Mouse (Mus musculus) CH12.LX (cell line): ENCODE data around the gene Zkscan7. TPM values are rescaled to one million over a fixed set of nuclear protein-coding genes. Genes with fewer than 3 reads are reported as not detected.
A peak's percentile ranks its signal among the peaks of the same experiment; 100 is the strongest.

Source experiments
- DNase-seq: peaks from one replicate; pipeline ENCODE4 v3.0.0-alpha.2; 2013; ENCODE audit errors: extremely low read depth
- H3K27ac ChIP-seq: 2 replicates; pipeline ENCODE4 v1.5.1; 2012; ENCODE audit warnings: low read depth, mild to moderate bottlenecking, control low read depth, moderate library complexity; ENCODE audit not compliant: insufficient read depth
- H3K27me3 ChIP-seq: replicated peaks from 2 replicates; pipeline ENCODE3; 2012; ENCODE audit warnings: inconsistent platforms
- H3K36me3 ChIP-seq, 2 experiments: replicated peaks in 1 of 2; 2 replicates each; pipeline versions ENCODE3 to v1.6.1; 2012; ENCODE audit warnings: inconsistent platforms in 1 of 2, low read length in 1 of 2, mild to moderate bottlenecking in 1 of 2, mixed read lengths in 1 of 2, moderate library complexity in 1 of 2; ENCODE audit not compliant: control insufficient read depth in 1 of 2, insufficient read depth in 1 of 2
- H3K4me1 ChIP-seq, 2 experiments: 2 replicates each; pipeline ENCODE4 v1.6.1; 2012; ENCODE audit warnings: inconsistent platforms in 1 of 2, moderate library complexity in 1 of 2; ENCODE audit not compliant: insufficient read depth in 2 of 2, control insufficient read depth in 1 of 2
- H3K4me2 ChIP-seq: 2 replicates; pipeline ENCODE4 v1.6.1; 2012; ENCODE audit warnings: low read depth, mild to moderate bottlenecking, control low read depth; ENCODE audit not compliant: poor library complexity, insufficient read depth, severe bottlenecking
- H3K4me3 ChIP-seq, 3 experiments: fragments of 150-350 bp in 1 of 3; sonication (generic) in 1 of 3; replicated peaks in 1 of 3; 2 replicates each; pipeline versions ENCODE3 to v1.5.1; 2011 to 2012; ENCODE audit warnings: low read depth in 2 of 3, low read length in 2 of 3, mild to moderate bottlenecking in 2 of 3, moderate library complexity in 2 of 3, control low read depth in 1 of 3, improper control_type of control experiment in 1 of 3, inconsistent platforms in 1 of 3, mixed read lengths in 1 of 3; ENCODE audit not compliant: poor library complexity in 1 of 3
- H3K79me2 ChIP-seq: replicated peaks from 2 replicates; pipeline ENCODE4 v1.6.1; 2012; ENCODE audit warnings: mild to moderate bottlenecking, moderate library complexity; ENCODE audit not compliant: control insufficient read depth, poor library complexity, insufficient read depth, severe bottlenecking; ENCODE audit errors: extremely low read depth
- H3K9ac ChIP-seq: 2 replicates; pipeline ENCODE4 v1.6.1; 2012; ENCODE audit warnings: low read depth, mild to moderate bottlenecking, control low read depth, moderate library complexity; ENCODE audit not compliant: insufficient read depth
- H3K9me3 ChIP-seq: replicated peaks from 2 replicates; pipeline ENCODE3; 2012; ENCODE audit warnings: low read length, inconsistent platforms, mixed read lengths
- BHLHE40 ChIP-seq: IDR thresholded peaks from 2 replicates; pipeline ENCODE4 v1.6.1; 2011; ENCODE audit warnings: mild to moderate bottlenecking, low read depth, low read length, improper control_type of control experiment
- CHD1 ChIP-seq: IDR thresholded peaks from 2 replicates; pipeline ENCODE4 v1.6.1; 2012; ENCODE audit warnings: low read depth, low read length, improper control_type of control experiment, inconsistent platforms
- CHD2 ChIP-seq: IDR thresholded peaks from 2 replicates; pipeline ENCODE4 v1.6.1; 2011; ENCODE audit warnings: low read length, improper control_type of control experiment
- E2F4 ChIP-seq: IDR thresholded peaks from 2 replicates; pipeline ENCODE4 v1.6.1; 2011; ENCODE audit warnings: low read depth, low read length, improper control_type of control experiment; ENCODE audit not compliant: insufficient replicate concordance
- EP300 ChIP-seq: IDR thresholded peaks from 2 replicates; pipeline ENCODE4 v1.6.1; 2011; ENCODE audit warnings: low read length, improper control_type of control experiment
- GABPA ChIP-seq: IDR thresholded peaks from 2 replicates; pipeline ENCODE4 v1.6.1; 2012; ENCODE audit warnings: low read depth, low read length, improper control_type of control experiment, inconsistent platforms; ENCODE audit not compliant: insufficient replicate concordance
- HCFC1 ChIP-seq: IDR thresholded peaks from 2 replicates; pipeline ENCODE4 v1.6.1; 2012; ENCODE audit warnings: low read depth, mild to moderate bottlenecking, inconsistent platforms, low read length, improper control_type of control experiment
- IRF4 ChIP-seq: IDR thresholded peaks from 2 replicates; pipeline ENCODE4 v1.6.1; 2014; ENCODE audit warnings: low read depth, mild to moderate bottlenecking, inconsistent platforms, low read length, improper control_type of control experiment
- JUN ChIP-seq: IDR thresholded peaks from 2 replicates; pipeline ENCODE4 v1.6.1; 2011; ENCODE audit warnings: low read depth, mild to moderate bottlenecking, low read length, improper control_type of control experiment, moderate library complexity; ENCODE audit not compliant: insufficient read depth
- JUND ChIP-seq: conservative IDR thresholded peaks from 2 replicates; pipeline ENCODE4 v1.6.1; 2011; ENCODE audit warnings: low read depth, low read length, improper control_type of control experiment
- KAT2A ChIP-seq: IDR thresholded peaks from 2 replicates; pipeline ENCODE4 v1.6.1; 2012; ENCODE audit warnings: low read length, improper control_type of control experiment, inconsistent platforms; ENCODE audit not compliant: insufficient replicate concordance
- MAFK ChIP-seq: IDR thresholded peaks from 2 replicates; pipeline ENCODE4 v1.6.1; 2011; ENCODE audit warnings: low read length, improper control_type of control experiment; ENCODE audit not compliant: insufficient replicate concordance
- MAX ChIP-seq: IDR thresholded peaks from 2 replicates; pipeline ENCODE4 v1.6.1; 2011; ENCODE audit warnings: low read length, improper control_type of control experiment
- MEF2A ChIP-seq: IDR thresholded peaks from 2 replicates; pipeline ENCODE4 v1.6.1; 2014; ENCODE audit warnings: low read depth, mild to moderate bottlenecking, inconsistent platforms, low read length, improper control_type of control experiment, borderline replicate concordance
- MXI1 ChIP-seq: IDR thresholded peaks from 2 replicates; pipeline ENCODE4 v1.6.1; 2011; ENCODE audit warnings: mild to moderate bottlenecking, low read depth, low read length, improper control_type of control experiment
- MYC ChIP-seq: IDR thresholded peaks from 2 replicates; pipeline ENCODE4 v1.6.1; 2011; ENCODE audit warnings: low read depth, mild to moderate bottlenecking, improper control_type of control experiment, low read length
- NELFE ChIP-seq: IDR thresholded peaks from 2 replicates; pipeline ENCODE4 v1.6.1; 2011; ENCODE audit warnings: low read depth, low read length, improper control_type of control experiment
- PAX5 ChIP-seq: IDR thresholded peaks from 2 replicates; pipeline ENCODE4 v1.6.1; 2012; ENCODE audit warnings: low read length, inconsistent platforms, mixed read lengths
- RAD21 ChIP-seq: IDR thresholded peaks from 2 replicates; pipeline ENCODE4 v1.6.1; 2011; ENCODE audit warnings: low read depth, mild to moderate bottlenecking, low read length, improper control_type of control experiment, moderate library complexity
- RCOR1 ChIP-seq: conservative IDR thresholded peaks from 2 replicates; pipeline ENCODE4 v1.6.1; 2012; ENCODE audit warnings: low read depth, mild to moderate bottlenecking, inconsistent platforms, low read length, improper control_type of control experiment
- SIN3A ChIP-seq: IDR thresholded peaks from 2 replicates; pipeline ENCODE4 v1.6.1; 2012; ENCODE audit warnings: low read length, improper control_type of control experiment, inconsistent platforms
- SMC3 ChIP-seq: IDR thresholded peaks from 2 replicates; pipeline ENCODE4 v1.6.1; 2011; ENCODE audit warnings: low read depth, low read length, improper control_type of control experiment
- TBP ChIP-seq: conservative IDR thresholded peaks from 2 replicates; pipeline ENCODE4 v1.6.1; 2011; ENCODE audit warnings: low read depth, low read length, improper control_type of control experiment
- TCF12 ChIP-seq: IDR thresholded peaks from 2 replicates; pipeline ENCODE4 v1.6.1; 2014; ENCODE audit warnings: low read depth, mild to moderate bottlenecking, inconsistent platforms, low read length, improper control_type of control experiment
- UBTF ChIP-seq: IDR thresholded peaks from 2 replicates; pipeline ENCODE4 v1.6.1; 2012; ENCODE audit warnings: low read depth, mild to moderate bottlenecking, inconsistent platforms, low read length, improper control_type of control experiment, moderate library complexity
- USF1 ChIP-seq: IDR thresholded peaks from 2 replicates; pipeline ENCODE4 v1.6.1; 2014; ENCODE audit warnings: low read depth, mild to moderate bottlenecking, inconsistent platforms, low read length, improper control_type of control experiment
- USF2 ChIP-seq: conservative IDR thresholded peaks from 2 replicates; pipeline ENCODE4 v1.6.1; 2011; ENCODE audit warnings: low read depth, low read length, improper control_type of control experiment
- ZC3H11A ChIP-seq: IDR thresholded peaks from 2 replicates; pipeline ENCODE4 v1.6.1; 2012; ENCODE audit warnings: low read depth, mild to moderate bottlenecking, inconsistent platforms, low read length, improper control_type of control experiment
- ZMIZ1 ChIP-seq: IDR thresholded peaks from 2 replicates; pipeline ENCODE4 v1.6.1; 2012; ENCODE audit warnings: low read depth, mild to moderate bottlenecking, inconsistent platforms, low read length, improper control_type of control experiment
- dilution Hi-C: fragments of 300-500 bp; cut with MboI; formaldehyde crosslinking; loops from 2 replicates; pipeline ENCODE4 v1.14.3; 2020; ENCODE audit warnings: low sequenced_read_pairs; ENCODE audit not compliant: extremely low pct_unique_long_range_greater_than_20kb, extremely low pct_ligation_motif_present
- in situ Hi-C: fragments of 300-500 bp; cut with MboI; formaldehyde crosslinking; loops from 3 replicates; pipeline ENCODE4 v1.14.3; 2019; ENCODE audit warnings: low sequenced_read_pairs, low pct_ligation_motif_present, low pct_unique_long_range_greater_than_20kb, mixed read lengths
- polyA plus RNA-seq: library from polyadenylated mRNA; unstranded; fragments of >175 nt; gene quantifications from 2 replicates; pipeline ENCODE4 v1.2.1, GENCODE M21; 2012; ENCODE audit warnings: low read depth; ENCODE audit not compliant: insufficient read length
- total RNA-seq, 2 experiments: library from RNA; depleted of rRNA; stranded (reverse); fragments of 300-350 nt in 1 of 2; fragments of >200 nt in 1 of 2; gene quantifications; 2 replicates each; pipeline ENCODE4 v1.2.3; 2012 to 2014

The Zkscan7 gene
- total and polyA plus RNA-seq, 3 experiments: 3.5 to 6.6 (median 6.4) TPM

DNA sequence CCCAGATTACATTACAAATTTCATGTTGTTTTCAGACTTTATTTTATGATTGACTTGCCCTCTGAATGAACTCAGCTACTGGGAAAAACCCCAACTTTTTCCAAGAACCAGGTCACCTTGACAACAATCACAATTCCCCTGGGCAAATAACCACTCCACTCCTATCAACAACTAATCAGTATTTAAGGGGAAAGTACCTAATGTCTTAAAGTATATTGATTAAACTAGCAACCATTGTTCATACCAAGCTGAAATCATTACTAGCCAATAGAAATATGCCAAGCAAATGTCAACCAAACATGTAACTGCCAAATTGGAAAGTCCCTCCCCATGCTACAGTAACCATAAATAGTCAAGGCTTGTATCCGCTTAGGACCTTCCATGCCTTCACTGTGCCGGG, 10.3 kb upstream of the Zkscan7 start:
- no peaks in the 10 kb centered on the region for H3K36me3 ChIP-seq
- H3K27me3 ChIP-seq: no peaks in the 10 kb centered on the region
- TF ChIP-seq EP300 (peak; percentile 47; the same call in 1 of the 2 replicates), RCOR1 (no peak), ZC3H11A (no peak), USF1 (no peak), CHD1 (no peak), JUN (no peak), SIN3A (0 out of 2 replicates have a peak, but pooled peaks have one; percentile 12), MEF2A (peak; percentile 42; the same call in 1 of the 2 replicates), JUND (no peak), MAFK (no peak), TCF12 (no peak), MAX (no peak), UBTF (no peak)
- peaks cover 8% of the 10 kb centered on the region for H3K9me3 ChIP-seq
- H3K79me2 ChIP-seq: no peaks in the 10 kb centered on the region
- H3K9ac ChIP-seq: no peak overlapping the region
- no peak overlapping the region for H3K27ac ChIP-seq
- dilution Hi-C loops: no loop called here
- H3K4me3 ChIP-seq: no peak overlapping the region
- peak; percentile 48 for DNase-seq
- H3K4me2 ChIP-seq: no peak overlapping the region
- in situ Hi-C loops: no loop called here
- peaks cover 0 to 13% of the 10 kb centered on the region in 2 experiments; a peak in 1 of 4 replicates for H3K4me1 ChIP-seq

DNA sequence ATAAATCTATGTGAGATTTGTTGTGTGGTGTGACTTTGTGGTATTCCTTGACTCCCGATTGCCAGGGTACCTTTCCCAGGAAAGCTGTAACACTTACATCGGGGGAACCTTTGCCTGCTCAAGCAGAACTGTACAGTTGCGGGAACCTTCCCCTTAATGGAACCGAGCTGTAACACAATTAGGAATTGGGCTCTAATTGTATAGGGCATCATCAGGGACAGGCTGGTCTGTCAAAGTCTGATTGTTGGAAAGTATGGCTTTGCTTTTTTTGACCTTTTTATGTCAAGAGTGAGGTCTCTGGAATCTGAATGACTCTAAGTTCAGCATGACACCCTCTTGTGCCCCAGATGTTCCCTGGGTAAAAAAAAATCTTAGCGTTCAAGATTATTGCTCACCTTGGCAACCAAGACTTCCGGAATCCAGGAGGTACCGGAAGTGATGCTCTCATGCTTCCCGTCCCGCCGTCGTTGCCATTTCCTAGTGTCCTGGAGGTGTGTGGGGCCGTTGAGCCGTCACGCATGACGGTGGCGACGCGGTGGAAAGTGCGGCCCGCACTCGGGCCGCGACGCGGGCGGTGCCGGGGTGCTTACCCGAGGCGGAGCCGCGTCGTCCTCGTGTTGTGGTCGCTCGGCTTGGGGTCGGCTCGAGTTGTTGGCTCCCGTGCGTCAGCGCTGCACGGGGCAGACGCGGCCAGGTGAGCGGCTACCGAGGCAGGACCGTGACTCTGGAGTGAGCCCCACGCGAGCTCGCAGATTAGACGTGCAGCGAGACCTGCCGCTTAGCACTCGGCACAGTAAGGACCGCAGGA, 1.1 kb downstream of the Zkscan7 start:
- dilution Hi-C loops: no loop called here
- Histone ChIP-seq H3K9me3 (peaks cover 16% of the 10 kb centered on the region), H3K27ac (no peak overlapping the region), H3K4me2 (peak overlapping the region; percentile 90), H3K4me1 (peaks cover 3 to 15% of the 10 kb centered on the region in 2 experiments; a peak in 3 of 4 replicates), H3K79me2 (no peaks in the 10 kb centered on the region), H3K36me3 (peaks cover 5 to 32% of the 10 kb centered on the region in 2 experiments), H3K9ac (peak overlapping the region; percentile 78), H3K4me3 (peak overlapping the region; percentile 80 to 92 (median 89)), H3K27me3 (peaks cover 6% of the 10 kb centered on the region)
- in situ Hi-C loops: no loop called here
- DNase-seq: peak; percentile 88
- TF ChIP-seq GABPA (no peak), TBP (peak; percentile 42; the same call in 1 of the 2 replicates), HCFC1 (peak; percentile 75), MXI1 (peak; percentile 65; the same call in 1 of the 2 replicates), NELFE (peak; percentile 79), KAT2A (no peak), MEF2A (no peak; the same call in 1 of the 2 replicates), CHD1 (no peak), E2F4 (no peak), SMC3 (no peak), BHLHE40 (peak; percentile 39; the same call in 1 of the 2 replicates), MAX (no peak), MYC (0 out of 2 replicates have a peak, but pooled peaks have one; percentile 44), ZC3H11A (no peak), MAFK (no peak), PAX5 (no peak), ZMIZ1 (peak; percentile 20; the same call in 1 of the 2 replicates), USF2 (no peak), UBTF (no peak), IRF4 (no peak; the same call in 1 of the 2 replicates), RAD21 (no peak), SIN3A (peak; percentile 75), CHD2 (no peak)
